Mouse (Mus musculus) mouse embryonic stem cell (cell line): ENCODE data around the gene Amtn.
"Not testable (repeated sequence)": the region's sequence is repeated elsewhere in the genome, so short reads cannot be mapped to it uniquely, and the experiment has no call there.

Experiments
- in situ Hi-C, 2 experiments: fragments of 300-500 bp; cut with MboI; formaldehyde crosslinking; loops; 1 replicate in 1 of 2; 3 replicates in 1 of 2; pipeline ENCODE4 v1.14.3; 2019 to 2020; ENCODE audit warnings: low sequenced_read_pairs in 2 of 2, low pct_unique_long_range_greater_than_20kb in 1 of 2, mixed read lengths in 1 of 2; ENCODE audit not compliant: unreplicated experiment in 1 of 2

The Amtn gene

DNA sequence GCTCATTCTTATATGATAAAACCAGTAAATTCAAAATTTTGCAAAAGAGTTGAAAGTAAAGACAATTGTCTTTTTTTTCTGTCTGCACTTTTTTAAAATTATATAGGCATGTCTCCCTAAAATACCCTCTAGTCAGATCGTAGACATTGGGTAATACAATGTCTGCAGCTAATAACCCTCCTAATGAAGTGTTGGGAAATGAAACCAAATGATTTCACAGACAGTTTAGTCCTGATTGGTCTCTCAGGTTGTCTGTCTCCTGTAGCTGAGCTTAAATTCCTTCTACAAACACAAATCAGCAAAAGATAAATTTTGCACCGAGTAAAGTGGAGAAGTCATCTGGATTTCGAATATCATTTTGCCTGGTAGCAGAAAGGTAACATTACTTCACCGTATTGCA, at the start of gene Amtn:
Amtn (plus strand) TSS at position 301 of the 400 bp plus-strand sequence.
- in situ Hi-C loops: loop anchor here in 1 of 2 experiments (25.0 kb wide), 1 partner anchor 514 kb away; no protein-coding TSS in a partner anchor

DNA sequence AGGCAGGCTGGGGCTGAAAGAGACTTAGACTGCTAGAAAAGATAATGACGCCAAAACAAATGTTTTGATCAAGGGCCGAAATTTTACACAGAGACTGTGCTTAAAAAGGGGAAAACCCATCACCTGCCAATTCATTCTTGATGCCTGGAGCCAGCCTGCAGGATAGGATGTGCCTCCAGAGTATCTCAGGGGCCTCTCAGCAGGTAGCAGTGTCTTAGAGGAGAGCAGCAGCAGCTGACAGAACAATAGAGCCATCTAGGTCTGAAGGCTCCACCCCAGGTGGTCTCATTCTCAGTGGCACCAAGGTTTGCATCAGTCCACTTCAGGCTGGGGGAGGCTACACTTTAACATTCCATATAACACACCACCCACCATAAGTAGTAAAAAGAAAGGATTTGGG, 27.4 kb upstream of the Amtn start:
- in situ Hi-C loops: not testable (repeated sequence)

DNA sequence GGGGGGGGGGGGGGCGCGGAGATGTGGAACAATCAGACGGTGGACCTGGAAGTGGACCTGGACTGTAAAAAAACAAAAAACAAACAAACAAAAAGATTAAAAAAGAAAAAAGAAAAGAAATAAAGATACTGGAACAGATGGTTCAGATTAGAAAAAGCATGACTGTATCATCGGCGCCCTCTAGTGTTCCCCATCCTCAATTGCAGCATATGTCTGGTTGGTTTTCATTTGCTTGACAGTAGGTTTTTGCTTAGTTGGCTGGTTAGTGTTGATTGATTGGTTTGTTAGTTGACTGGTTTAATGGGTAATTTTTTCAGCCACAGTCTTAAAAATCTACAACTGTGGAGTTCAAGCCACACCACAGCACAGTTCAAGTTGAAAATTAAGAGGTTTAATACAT, 11.1 kb upstream of the Amtn start:
- in situ Hi-C loops: no loop called here

DNA sequence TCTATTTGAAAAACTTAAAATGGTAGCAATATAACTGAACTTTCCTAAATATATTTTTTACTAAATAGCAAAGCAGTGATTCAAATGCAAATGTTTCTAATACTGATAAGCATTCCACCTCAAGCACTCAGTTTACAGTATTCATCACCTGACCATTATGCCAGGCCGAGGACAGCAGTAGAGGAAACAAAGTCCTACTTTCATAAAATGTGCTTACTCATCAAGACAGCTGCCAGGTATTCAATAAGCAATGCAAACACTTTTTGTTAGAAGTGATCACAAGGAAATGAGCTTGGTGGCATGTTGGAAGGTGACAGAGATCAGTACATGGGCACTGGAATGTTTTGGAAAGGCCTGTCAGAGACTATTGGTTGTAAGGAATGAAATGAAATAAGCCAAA, 9.0 kb upstream of the Amtn start:
- in situ Hi-C loops: no loop called here

DNA sequence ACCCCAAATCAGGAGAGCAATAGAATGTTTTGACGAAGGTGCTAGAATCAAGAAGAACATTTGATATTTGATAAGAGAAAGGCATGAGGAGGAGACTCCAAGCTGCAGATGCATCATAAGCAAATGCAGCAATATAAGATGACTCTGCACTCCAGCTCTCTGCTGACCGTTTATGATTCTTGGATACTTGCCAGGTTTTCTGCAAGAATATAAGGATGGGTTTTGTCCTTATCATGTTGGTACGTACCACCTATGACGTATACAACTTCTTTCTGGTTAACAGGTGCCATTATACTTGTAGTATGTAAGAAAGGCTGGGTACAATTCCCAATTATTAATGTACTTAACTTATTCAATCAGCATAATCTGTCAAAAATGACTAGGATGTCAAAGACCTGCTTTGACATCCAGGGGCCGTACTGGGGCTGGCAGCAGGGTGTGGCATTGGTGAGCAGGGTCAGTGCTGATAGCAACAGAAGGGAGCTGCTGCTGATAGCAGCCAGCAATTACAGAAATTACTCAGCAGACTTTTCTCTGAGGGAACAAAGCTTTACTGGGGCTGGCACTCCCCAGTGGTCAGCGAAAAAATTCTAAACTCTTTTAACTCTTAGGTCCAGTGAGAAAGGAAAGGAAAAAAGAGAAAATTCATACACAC, 5.2 kb upstream of the Amtn start:
- in situ Hi-C loops: no loop called here

DNA sequence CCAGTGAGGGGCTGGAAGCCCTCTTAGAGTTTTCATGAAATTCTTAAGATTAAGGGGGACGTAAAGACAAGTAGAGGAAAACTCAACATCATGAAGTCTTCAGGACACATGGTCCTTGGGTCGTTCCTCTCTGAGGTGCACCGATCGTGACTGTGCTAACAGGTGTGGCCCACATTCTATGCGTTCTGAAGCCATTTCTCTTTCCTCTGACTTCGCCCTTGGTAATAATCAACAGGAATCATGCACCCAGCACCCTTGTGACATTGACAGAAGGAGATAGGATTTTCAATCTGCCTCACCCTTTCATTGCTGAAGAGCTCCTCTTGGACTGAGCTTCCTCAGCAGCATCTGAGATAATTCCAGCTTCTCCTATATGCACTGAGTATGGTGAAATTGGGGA, 3.3 kb upstream of the Amtn start:
- in situ Hi-C loops: no loop called here

DNA sequence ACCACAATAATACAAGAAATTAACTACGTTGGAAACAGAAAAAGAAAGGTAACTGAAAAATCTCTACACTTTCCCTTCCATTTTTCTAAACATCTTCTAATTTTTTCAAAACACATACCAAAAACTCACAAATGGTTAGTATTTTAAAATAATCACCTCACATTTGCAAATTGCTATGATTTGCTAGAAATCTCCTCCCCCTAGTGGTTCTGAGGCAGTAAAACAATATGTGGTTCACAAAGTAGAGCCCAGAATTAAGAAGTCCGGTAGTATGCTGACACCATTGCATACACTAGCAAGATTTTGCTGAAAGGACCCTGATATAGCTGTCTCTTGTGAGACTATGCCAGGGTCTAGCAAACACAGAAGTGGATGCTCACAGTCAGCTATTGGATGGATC, 16.1 kb downstream of the Amtn start:
- in situ Hi-C loops: loop anchor here in 1 of 2 experiments (25.0 kb wide), 1 partner anchor 530 kb away; no protein-coding TSS in a partner anchor

DNA sequence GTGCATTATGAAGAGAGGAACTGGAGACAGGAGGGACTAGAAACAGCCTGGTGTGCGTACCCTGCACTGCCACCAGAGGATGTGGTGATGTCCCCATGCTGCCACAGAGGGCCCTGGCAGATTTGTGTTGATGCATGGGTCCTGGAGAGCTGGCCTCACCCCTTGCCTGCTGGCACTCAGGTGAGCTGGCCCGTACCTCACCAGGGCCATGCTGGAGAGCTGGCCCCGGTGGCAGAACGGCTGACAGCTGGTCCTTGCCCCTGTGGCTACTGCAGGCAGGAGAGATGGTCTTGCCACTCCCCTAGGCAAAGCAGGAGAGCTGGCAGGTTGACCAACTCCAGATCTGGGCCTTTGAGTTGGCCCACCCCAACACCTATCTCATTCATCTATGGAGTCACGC, 22.7 kb downstream of the Amtn start:
- in situ Hi-C loops: loop anchor here in 1 of 2 experiments (25.0 kb wide), 1 partner anchor 536 kb away; no protein-coding TSS in a partner anchor

DNA sequence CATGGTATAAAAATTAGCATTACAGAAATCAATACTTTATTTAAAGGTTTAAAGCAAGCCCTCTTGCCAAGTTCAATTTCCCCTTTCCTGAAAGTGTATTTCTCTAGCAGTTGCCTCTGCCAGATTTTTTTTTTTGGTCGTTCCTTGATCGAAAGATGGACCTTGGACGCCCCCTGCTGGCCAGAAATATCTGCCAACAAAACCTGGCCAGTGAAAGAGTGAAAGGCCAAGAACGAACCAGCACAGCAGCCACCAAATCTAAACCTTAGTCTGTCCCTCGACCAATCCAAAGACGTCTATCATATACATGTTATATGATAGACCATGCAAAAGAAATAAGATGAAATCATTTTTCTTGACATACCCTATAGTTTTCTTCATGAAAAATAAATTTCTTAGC, 23.9 kb downstream of the Amtn start:
- in situ Hi-C loops: loop anchor here in 1 of 2 experiments (25.0 kb wide), 1 partner anchor 538 kb away; no protein-coding TSS in a partner anchor

DNA sequence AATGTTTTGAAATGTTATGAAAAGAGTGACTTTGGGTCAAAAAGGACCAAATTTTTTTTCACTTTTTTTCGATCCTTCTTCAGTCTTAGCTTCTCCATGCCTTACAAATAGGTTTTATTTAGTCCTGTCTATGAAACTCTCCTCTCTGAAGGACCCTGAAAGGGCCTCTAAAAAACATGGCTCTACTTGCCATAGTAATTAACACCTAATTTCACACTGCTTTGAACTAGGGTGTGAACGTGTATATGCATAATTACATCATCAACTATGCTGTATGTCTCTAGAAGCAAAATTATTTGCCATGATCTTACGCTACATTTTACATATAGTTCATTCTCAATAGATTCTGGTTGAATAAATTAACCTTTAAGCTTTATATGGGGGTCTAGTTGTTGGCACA, 25.6 kb downstream of the Amtn start:
- in situ Hi-C loops: no loop called here

DNA sequence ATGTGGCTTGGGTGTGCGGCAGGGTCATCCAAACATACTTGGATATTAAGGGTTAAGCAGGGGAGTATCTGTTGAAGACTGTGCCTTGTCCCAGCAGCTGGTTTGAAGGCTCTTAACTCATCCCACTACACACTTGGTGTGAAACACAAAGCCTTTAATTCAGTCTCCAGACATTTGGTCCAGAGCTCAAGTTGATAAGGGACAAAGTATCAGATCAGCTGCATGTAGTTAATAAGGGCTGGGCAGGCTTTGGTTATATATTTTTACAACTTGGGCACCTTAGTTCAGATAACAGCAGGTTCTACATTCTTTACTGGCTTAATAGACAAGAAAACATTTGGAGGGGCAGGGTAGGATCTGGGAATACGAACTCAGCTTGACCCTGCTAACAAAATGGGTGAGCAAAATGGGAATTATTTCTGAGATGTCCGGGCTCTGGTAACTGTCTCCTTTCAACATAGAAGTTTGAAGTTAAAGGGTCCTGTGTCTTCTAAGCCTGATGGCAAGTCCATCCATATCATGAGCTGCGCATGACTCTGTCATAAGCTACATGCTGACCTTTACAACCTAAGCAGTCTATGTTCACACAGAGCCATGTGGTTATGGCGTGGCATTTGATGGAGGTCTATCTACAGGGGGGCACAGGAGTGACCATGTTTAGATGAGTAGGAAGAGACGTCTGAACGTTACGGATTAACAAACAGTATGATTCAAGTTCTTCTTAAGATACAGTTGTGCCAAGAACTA, 44.6 kb downstream of the Amtn start:
- in situ Hi-C loops: no loop called here

DNA sequence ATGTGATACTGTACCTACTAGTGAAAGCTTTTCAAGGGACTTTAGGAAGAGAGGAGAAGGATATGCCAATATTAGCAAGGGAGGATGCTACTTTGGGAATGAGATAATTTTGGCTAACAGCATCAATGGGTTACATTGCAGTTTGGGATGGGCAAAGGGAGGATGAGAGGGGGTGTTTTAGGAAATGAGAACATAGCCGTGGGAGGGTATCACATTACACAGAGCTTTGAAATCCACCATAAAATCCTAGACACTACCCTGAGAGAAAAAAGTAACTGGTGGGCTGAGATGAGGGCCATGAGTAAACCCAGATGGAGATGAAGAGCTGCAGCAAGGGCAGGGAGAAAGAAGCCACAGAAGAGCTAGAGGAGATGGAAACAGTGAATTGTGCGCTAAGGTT, 49.0 kb downstream of the Amtn start:
- in situ Hi-C loops: not testable (repeated sequence)

DNA sequence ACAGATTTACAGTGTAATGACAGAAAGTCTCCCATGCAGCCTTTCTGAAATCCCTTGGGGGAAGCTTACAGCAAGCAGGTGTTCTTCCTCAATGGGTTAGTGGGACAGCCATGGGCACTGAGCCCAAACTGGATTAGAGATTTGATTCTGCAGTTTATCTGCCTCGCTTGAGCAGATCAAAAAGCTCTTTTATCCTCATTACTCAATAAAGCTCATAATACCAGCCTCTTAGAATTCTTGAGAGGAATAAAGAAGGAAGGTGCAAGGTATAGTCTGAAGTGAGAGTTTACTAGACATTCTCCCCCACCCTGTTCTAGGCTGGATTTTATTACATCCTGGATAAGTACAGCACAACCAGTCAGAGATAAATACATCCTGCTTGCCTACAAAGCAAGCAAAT, 50.8 kb downstream of the Amtn start:
- in situ Hi-C loops: no loop called here
